Mouse (Mus musculus): ENCODE measurements around the gene Bbs4. TPM values are rescaled to one million over a fixed set of nuclear protein-coding genes. Genes with fewer than 3 reads are reported as not detected.

Gene Bbs4
- 22.1 TPM for polyA plus RNA-seq (2014; fragmentation: Illumina TruSeq; extraction: RNeasy Lipid Tissue Mini Kit (QIAGEN cat#74804); ENCODE audit: low read depth, low replicate concordance)

GRCm38 (mm10) chr9:59353253-59353639 is at the start of gene Bbs4:
TSS of gene Bbs4 (minus strand) at chr9:59353508.

GRCm38 (mm10) chr9:59290957-59291687 is 62.2 kb downstream of the Bbs4 start, which contains the start of gene Adpgk:
TSS of gene Adpgk (plus strand) at chr9:59291558.

Other genes starting within 250 kb of the Bbs4 start
- 15.6 TPM for gene Adpgk, start 62.0 kb downstream of the Bbs4 start, polyA plus RNA-seq (2014; fragmentation: Illumina TruSeq; extraction: RNeasy Lipid Tissue Mini Kit (QIAGEN cat#74804); ENCODE audit: low read depth, low replicate concordance)
- 88.3 TPM for gene Arih1, start 133.1 kb upstream of the Bbs4 start, polyA plus RNA-seq (2014; fragmentation: Illumina TruSeq; extraction: RNeasy Lipid Tissue Mini Kit (QIAGEN cat#74804); ENCODE audit: low read depth, low replicate concordance)
- gene Hexa, start 186.0 kb upstream of the Bbs4 start, polyA plus RNA-seq (2014; fragmentation: Illumina TruSeq; extraction: RNeasy Lipid Tissue Mini Kit (QIAGEN cat#74804); ENCODE audit: low read depth, low replicate concordance), result 18.2 TPM
- gene Tmem202, start 186.3 kb upstream of the Bbs4 start, polyA plus RNA-seq (2014; fragmentation: Illumina TruSeq; extraction: RNeasy Lipid Tissue Mini Kit (QIAGEN cat#74804); ENCODE audit: low read depth, low replicate concordance), result not detected
- gene Celf6, start 224.4 kb upstream of the Bbs4 start, polyA plus RNA-seq (2014; fragmentation: Illumina TruSeq; extraction: RNeasy Lipid Tissue Mini Kit (QIAGEN cat#74804); ENCODE audit: low read depth, low replicate concordance), result not detected